ENCODE assay signal across 8 mouse cellular contexts in genomic region chr2:168280729-168281581, GRCm38 (mm10). TPM values are rescaled to one million over a fixed set of nuclear protein-coding genes. Genes with fewer than 3 reads are reported as not detected.
DNase-seq lines count a peak whose midpoint lies in the region; ATAC-seq and TF ChIP-seq lines count a peak whose summit lies in the region.

No protein-coding gene starts in this region.

- no peak for TF ChIP-seq CTCF in heart, adult 2 months (IDR thresholded peaks at IDR 0.05)
- TF ChIP-seq CTCF in bone marrow macrophage, adult 2 months (IDR thresholded peaks at IDR 0.05; ENCODE audit: low read depth, low read length): no peak

- 2% methylated on average over 82 of the region's 82 CpGs for WGBS in heart, adult 2 months

- peak; percentile 71 for ATAC-seq in granulocyte monocyte progenitor cell, adult 5-6 weeks (replicated peaks; ENCODE audit: poor library complexity, severe bottlenecking)
- ATAC-seq in frontal cortex, adult (ENCODE audit: low TSS enrichment): no peak

- H3K36me3 ChIP-seq in heart, adult 2 months (ENCODE audit: control insufficient read depth, insufficient read depth, low read length): no peaks in the 10 kb centered on the region

- TF ChIP-seq EP300 in heart, adult 2 months (IDR thresholded peaks at IDR 0.05; ENCODE audit: insufficient read depth, low read depth, low read length): no peak

- no peak overlapping the region for H3K9ac ChIP-seq in heart, adult 2 months (ENCODE audit: low read depth, low read length)

- H3K4me3 ChIP-seq in heart, adult 2 months: peak overlapping the region; percentile 37
- H3K4me3 ChIP-seq in bone marrow macrophage, adult 2 months (ENCODE audit: insufficient read depth, low read length): peak overlapping the region; percentile 19; the same call in 1 of the 2 replicates

- DNase-seq in heart, adult 2 months: peak; percentile 24 to 44
- DNase-seq in heart, adult 11 months: no peak
- DNase-seq in kidney, adult 8-10 months: peak; percentile 22 to 27
- peak; percentile 28 for DNase-seq in lung, postnatal 10 days
- DNase-seq in right cerebral cortex, postnatal 25 days: peak; percentile 52

- H3K4me1 ChIP-seq in heart, adult 2 months (ENCODE audit: control insufficient read depth, insufficient read depth, low read length): no peaks in the 10 kb centered on the region; the same call in 1 of the 2 replicates
- H3K4me1 ChIP-seq in bone marrow macrophage, adult 2 months (ENCODE audit: control insufficient read depth, insufficient read depth, low read length): no peaks in the 10 kb centered on the region

- no peak for TF ChIP-seq POLR2A in heart, adult 2 months (IDR thresholded peaks at IDR 0.05; ENCODE audit: insufficient read depth, low read depth, low read length)
- TF ChIP-seq POLR2A in bone marrow macrophage, adult 2 months (IDR thresholded peaks at IDR 0.05; ENCODE audit: borderline replicate concordance, low read depth, low read length): no peak

- intact Hi-C loops in heart, adult 2 months (cut with DNase I): no loop called here

- no peaks in the 10 kb centered on the region for H3K79me2 ChIP-seq in heart, adult 2 months (replicated peaks; ENCODE audit: control insufficient read depth, insufficient read depth, low read length)

- H3K27me3 ChIP-seq in heart, adult 2 months (ENCODE audit: control insufficient read depth, insufficient read depth, low read length): peaks cover 12% of the 10 kb centered on the region

- H3K27ac ChIP-seq in heart, adult 2 months: no peak overlapping the region
- no peak overlapping the region for H3K27ac ChIP-seq in bone marrow macrophage, adult 2 months (ENCODE audit: insufficient read depth, low read depth, low read length)

RNA-seq across cellular contexts. Expression of gene Kcng1, which starts 0.6 kb away (rescaled TPM):
- total RNA-seq in heart, adult 2 months (2021): not detected
- polyA plus RNA-seq in heart, adult 2 months (2012; rRNA removed): 0.04 TPM in 1 of 2 replicates, not detected in the other
- polyA plus RNA-seq in bone marrow macrophage, adult 2 months (2012; ENCODE audit: insufficient read depth, insufficient read length, missing spikeins): not detected in 2 replicates
- 3.4 and 4.9 TPM in 2 replicates for total RNA-seq in granulocyte monocyte progenitor cell, adult 5-6 weeks (2014; fragmentation: Nextera tagmentation)
- 0.04 and 0.57 TPM in 2 replicates for total RNA-seq in granulocyte monocyte progenitor cell, adult 5-6 weeks (2017)

RNA-seq across cellular contexts. Expression of gene Mocs3, which starts 50.5 kb away (rescaled TPM):
- 1 to 10 TPM; 7.7 to 8.7 TPM for total RNA-seq in heart, adult 2 months (2021)
- 4.0 TPM in 2 replicates for polyA plus RNA-seq in heart, adult 2 months (2012; rRNA removed)
- 5.3 and 6.5 TPM in 2 replicates for polyA plus RNA-seq in bone marrow macrophage, adult 2 months (2012; ENCODE audit: insufficient read depth, insufficient read length, missing spikeins)
- 4.1 and 6.0 TPM in 2 replicates for total RNA-seq in granulocyte monocyte progenitor cell, adult 5-6 weeks (2014; fragmentation: Nextera tagmentation)
- total RNA-seq in granulocyte monocyte progenitor cell, adult 5-6 weeks (2017): 3.2 and 3.7 TPM in 2 replicates

RNA-seq across cellular contexts. Expression of gene Dpm1, which starts 50.6 kb away (rescaled TPM):
- total RNA-seq in heart, adult 2 months (2021): 10 to 100 TPM; 77.6 to 88.1 TPM
- 15.8 and 25.5 TPM in 2 replicates for polyA plus RNA-seq in heart, adult 2 months (2012; rRNA removed)
- 94.1 and 124 TPM in 2 replicates for polyA plus RNA-seq in bone marrow macrophage, adult 2 months (2012; ENCODE audit: insufficient read depth, insufficient read length, missing spikeins)
- total RNA-seq in granulocyte monocyte progenitor cell, adult 5-6 weeks (2014; fragmentation: Nextera tagmentation): 54.1 and 58.0 TPM in 2 replicates
- 46.7 and 54.9 TPM in 2 replicates for total RNA-seq in granulocyte monocyte progenitor cell, adult 5-6 weeks (2017)

RNA-seq across cellular contexts. Expression of gene Gm20716, which starts 50.8 kb away (rescaled TPM):
- 10 to 100 TPM; 11.5 to 14.7 TPM for total RNA-seq in heart, adult 2 months (2021)
- 4.4 and 15.9 TPM in 2 replicates for polyA plus RNA-seq in heart, adult 2 months (2012; rRNA removed)
- polyA plus RNA-seq in bone marrow macrophage, adult 2 months (2012; ENCODE audit: insufficient read depth, insufficient read length, missing spikeins): 33.3 and 35.3 TPM in 2 replicates
- 36.9 and 50.4 TPM in 2 replicates for total RNA-seq in granulocyte monocyte progenitor cell, adult 5-6 weeks (2014; fragmentation: Nextera tagmentation)
- 38.6 and 39.8 TPM in 2 replicates for total RNA-seq in granulocyte monocyte progenitor cell, adult 5-6 weeks (2017)
